Mouse (Mus musculus): ENCODE data around the gene Rundc1. TPM values are rescaled to one million over a fixed set of nuclear protein-coding genes. Genes with fewer than 3 reads are reported as not detected.

The Rundc1 gene
- polyA plus RNA-seq (2021; fragmentation: Nextera tagmentation): 21.0 and 21.8 TPM in 2 replicates
- long read RNA-seq, experiment 1, transcript Rundc1-201 (5 exons, 3,223 nt): major isoform, 28 of 348 reads
- long read RNA-seq, experiment 1, partial matches to known transcripts: 13 of 348 reads
- long read RNA-seq, experiment 1, other reads (novel, unspliced or antisense): 307 of 348 reads
- long read RNA-seq, experiment 2, transcript Rundc1-201 (5 exons, 3,223 nt): major isoform, 6 of 38 reads
- long read RNA-seq, experiment 2, partial matches to known transcripts: 8 of 38 reads
- long read RNA-seq, experiment 2, other reads (novel, unspliced or antisense): 24 of 38 reads

GRCm38 (mm10) chr11:101424925-101425813, at the start of gene Rundc1, which contains the start of gene Ptges3l:
Gene Rundc1, plus strand, starts transcription at chr11:101425085.
Gene Ptges3l, minus strand, starts transcription at chr11:101425333.

GRCm38 (mm10) chr11:101417101-101417855, 7.6 kb upstream of the Rundc1 start, which contains the start of gene Aarsd1:
Gene Aarsd1, minus strand, starts transcription at chr11:101417615.

DNA sequence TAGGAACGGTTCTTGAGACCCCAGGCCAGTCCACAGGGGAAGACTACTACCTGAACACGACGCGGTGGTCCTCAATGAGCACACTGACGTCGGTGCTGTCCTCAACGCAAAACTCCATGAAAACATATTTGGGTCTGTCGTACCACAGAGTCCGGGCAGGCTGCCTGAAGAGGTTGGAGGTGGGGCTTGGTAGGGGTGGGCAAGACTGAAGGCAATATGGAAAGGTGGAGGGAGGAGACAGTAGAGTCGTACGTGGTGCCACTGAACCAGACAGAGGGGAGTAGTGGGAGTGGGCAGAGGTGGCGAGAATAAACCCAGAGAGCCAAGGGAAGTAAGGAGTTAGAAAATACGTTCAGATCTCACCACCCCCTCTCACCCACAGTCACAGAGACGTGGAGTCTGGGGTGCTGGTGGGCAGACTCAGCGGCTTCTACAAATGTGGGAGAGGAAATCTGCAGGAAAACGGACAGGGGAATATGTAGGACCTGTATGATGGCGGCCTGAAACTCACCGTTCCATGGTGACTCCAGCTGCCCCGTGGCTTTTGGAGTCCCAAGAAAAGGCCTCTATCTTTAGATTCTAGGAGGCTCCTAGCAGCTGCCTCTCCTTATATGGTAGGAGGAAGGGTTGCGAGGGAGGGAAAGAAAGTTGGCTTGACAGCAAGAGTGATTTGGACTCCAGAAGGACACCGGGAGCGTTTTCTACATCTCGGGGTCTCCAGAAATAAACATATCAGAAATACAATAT, 607 bp upstream of the Rundc1 start, which contains the start of gene Gm27029:
Gene Gm27029 (minus strand): TSS at position 692 of the 747 bp plus-strand sequence.

GRCm38 (mm10) chr11:101442127-101442693, 17.3 kb downstream of the Rundc1 start, which contains the start of gene Rpl27:
Gene Rpl27, plus strand, starts transcription at chr11:101442298.

DNA sequence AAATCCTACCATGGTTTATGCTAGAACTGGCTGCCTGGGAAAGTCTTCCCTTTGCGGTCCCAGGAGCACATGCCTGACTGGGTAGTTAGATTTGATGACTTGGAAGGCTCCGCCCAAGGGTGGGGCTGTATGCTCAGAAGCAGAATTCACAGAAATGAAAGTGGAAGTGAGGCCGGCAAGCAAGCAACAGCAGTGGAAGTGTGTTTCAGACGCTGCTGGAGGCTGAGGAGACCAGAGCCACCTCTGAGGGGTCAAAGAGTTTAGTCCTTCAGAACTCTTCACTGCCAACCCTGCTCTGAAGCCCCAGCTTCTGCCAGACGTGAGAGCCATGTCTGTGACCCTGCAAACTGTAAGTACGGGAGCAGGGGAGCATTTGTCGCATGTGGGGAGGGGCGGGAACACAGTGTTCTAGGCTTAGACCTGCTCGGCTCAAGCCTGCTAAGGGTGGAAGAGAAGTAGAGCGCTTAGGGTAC, 23.4 kb downstream of the Rundc1 start, which contains the start of gene Ifi35:
Gene Ifi35 (plus strand): TSS at position 134 of the 473 bp plus-strand sequence.

DNA sequence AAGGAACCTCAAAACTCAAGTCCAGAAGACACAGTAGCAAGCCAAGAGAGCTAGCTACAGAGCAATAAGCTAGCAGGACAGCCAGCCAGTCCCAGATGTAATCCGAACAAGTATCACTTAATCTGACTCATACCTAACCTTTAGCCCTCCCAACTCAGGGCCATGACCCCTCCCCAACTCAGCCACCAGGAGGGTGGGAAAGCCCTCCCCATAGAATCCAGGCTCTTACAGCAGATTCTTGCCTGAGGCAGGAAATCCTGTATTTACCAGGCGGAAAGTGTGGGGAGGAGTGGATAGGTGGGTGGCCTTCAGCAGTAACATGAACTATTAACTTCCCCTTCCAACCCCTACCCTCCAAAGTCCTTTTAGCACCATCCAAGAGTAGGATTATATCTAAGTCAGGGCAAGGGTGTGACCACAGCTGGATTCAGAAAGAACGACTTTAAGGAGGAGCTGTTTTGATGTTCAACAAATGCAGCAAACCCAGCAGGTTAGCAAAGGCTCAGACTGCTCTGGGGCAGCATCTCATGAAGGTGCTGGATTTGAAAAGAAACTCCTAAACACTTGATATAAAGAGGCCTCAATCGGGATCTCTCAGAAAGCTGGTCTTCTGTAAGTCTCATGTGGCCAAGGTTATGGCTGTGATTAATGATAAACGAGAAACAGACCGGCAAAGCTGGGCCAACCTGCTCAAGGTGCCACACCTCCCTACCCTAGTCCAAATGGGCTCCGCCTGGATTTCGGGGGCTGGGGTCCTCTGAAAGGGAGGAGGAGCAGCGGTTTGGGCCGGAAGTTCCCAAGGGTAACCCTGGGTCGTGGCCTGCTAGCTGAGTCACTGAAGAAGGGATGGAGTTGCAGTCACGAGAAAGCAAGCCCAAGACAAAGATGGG, 39.6 kb downstream of the Rundc1 start, which contains the start of gene Rnd2:
Gene Rnd2 (plus strand): TSS at position 789 of the 890 bp plus-strand sequence.

DNA sequence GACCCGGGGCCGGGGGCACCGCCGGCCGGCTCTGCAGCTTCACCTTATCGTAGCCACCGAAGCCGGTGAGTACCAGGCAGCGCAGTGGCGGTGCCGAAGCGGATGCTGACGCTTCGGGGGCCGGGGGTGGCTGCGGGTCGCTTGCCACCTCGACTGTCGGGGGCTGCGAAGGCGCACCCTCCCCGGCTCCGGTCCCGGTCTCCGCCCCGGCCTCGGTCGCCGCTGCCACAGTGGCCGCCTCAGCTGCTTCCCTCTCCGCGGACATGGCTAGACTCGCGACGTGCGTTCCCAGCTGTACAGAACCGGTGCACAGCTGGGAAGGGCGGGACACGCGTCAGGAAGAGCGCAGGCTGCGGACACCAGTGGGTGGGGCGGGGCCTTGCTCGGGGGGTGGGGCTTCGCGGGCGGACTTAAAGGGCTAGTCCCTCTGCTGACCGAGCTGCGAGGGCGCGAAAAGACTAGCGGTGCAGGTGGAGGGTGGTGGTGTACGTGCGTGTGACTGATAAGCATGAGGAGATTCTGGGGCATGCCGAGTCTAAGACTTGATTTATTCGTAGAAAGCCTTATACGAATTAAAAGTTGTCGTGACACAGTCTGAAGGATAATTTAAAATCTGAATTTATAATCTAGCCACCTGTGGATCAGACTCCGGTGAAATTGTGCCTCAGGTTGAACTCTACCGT, 41.1 kb downstream of the Rundc1 start, which contains the start of gene Vat1:
Gene Vat1 (minus strand): TSS at position 362 of the 683 bp plus-strand sequence.

Other genes starting within 250 kb of the Rundc1 start
- gene Ccr10, start 249.6 kb upstream of the Rundc1 start, polyA plus RNA-seq (2021; fragmentation: Nextera tagmentation): 0.28 and 0.29 TPM in 2 replicates
- gene Ezh1, start 198.6 kb upstream of the Rundc1 start, polyA plus RNA-seq (2021; fragmentation: Nextera tagmentation): 26.3 and 27.6 TPM in 2 replicates
- 38.8 and 57.1 TPM in 2 replicates for gene Ramp2, start 179.1 kb upstream of the Rundc1 start, polyA plus RNA-seq (2021; fragmentation: Nextera tagmentation)
- 144 and 179 TPM in 2 replicates for gene Vps25, start 171.4 kb upstream of the Rundc1 start, polyA plus RNA-seq (2021; fragmentation: Nextera tagmentation)
- gene Wnk4, start 164.5 kb upstream of the Rundc1 start, polyA plus RNA-seq (2021; fragmentation: Nextera tagmentation): 1.5 TPM in 2 replicates
- gene Cntd1, start 146.1 kb upstream of the Rundc1 start, polyA plus RNA-seq (2021; fragmentation: Nextera tagmentation): 0.15 and 0.36 TPM in 2 replicates
- gene Coa3, start 146.0 kb upstream of the Rundc1 start, polyA plus RNA-seq (2021; fragmentation: Nextera tagmentation): 362 and 483 TPM in 2 replicates
- gene Becn1, start 122.8 kb upstream of the Rundc1 start, polyA plus RNA-seq (2021; fragmentation: Nextera tagmentation): 156 and 197 TPM in 2 replicates
- gene Psme3, start 108.9 kb upstream of the Rundc1 start, polyA plus RNA-seq (2021; fragmentation: Nextera tagmentation): 11.3 and 48.6 TPM in 2 replicates
- gene Aoc2, start 100.0 kb upstream of the Rundc1 start, polyA plus RNA-seq (2021; fragmentation: Nextera tagmentation): 0.15 and 0.30 TPM in 2 replicates
- gene Aoc3, start 94.5 kb upstream of the Rundc1 start, polyA plus RNA-seq (2021; fragmentation: Nextera tagmentation): 0.05 and 0.20 TPM in 2 replicates
- not detected in 2 replicates for gene G6pc, start 57.5 kb upstream of the Rundc1 start, polyA plus RNA-seq (2021; fragmentation: Nextera tagmentation)
- 68.9 and 83.8 TPM in 2 replicates for gene Aarsd1, start 7.5 kb upstream of the Rundc1 start, polyA plus RNA-seq (2021; fragmentation: Nextera tagmentation)
- 7.0 and 10.9 TPM in 2 replicates for gene Gm27029, start 289 bp upstream of the Rundc1 start, polyA plus RNA-seq (2021; fragmentation: Nextera tagmentation)
- gene Ptges3l, start 248 bp downstream of the Rundc1 start, polyA plus RNA-seq (2021; fragmentation: Nextera tagmentation): 7.0 and 7.1 TPM in 2 replicates
- 879 and 1,140 TPM in 2 replicates for gene Rpl27, start 17.2 kb downstream of the Rundc1 start, polyA plus RNA-seq (2021; fragmentation: Nextera tagmentation)
- gene Ifi35, start 23.3 kb downstream of the Rundc1 start, polyA plus RNA-seq (2021; fragmentation: Nextera tagmentation): 5.2 and 5.3 TPM in 2 replicates
- gene Rnd2, start 39.9 kb downstream of the Rundc1 start, polyA plus RNA-seq (2021; fragmentation: Nextera tagmentation): 29.1 and 36.8 TPM in 2 replicates
- 5.8 and 14.4 TPM in 2 replicates for gene Vat1, start 41.1 kb downstream of the Rundc1 start, polyA plus RNA-seq (2021; fragmentation: Nextera tagmentation)
- 0.25 and 0.56 TPM in 2 replicates for gene Brca1, start 126.9 kb downstream of the Rundc1 start, polyA plus RNA-seq (2021; fragmentation: Nextera tagmentation)
- 41.3 and 42.5 TPM in 2 replicates for gene Nbr1, start 127.1 kb downstream of the Rundc1 start, polyA plus RNA-seq (2021; fragmentation: Nextera tagmentation)
- gene Tmem106a, start 157.2 kb downstream of the Rundc1 start, polyA plus RNA-seq (2021; fragmentation: Nextera tagmentation): 1.8 TPM in 2 replicates
- gene Gm11634, start 174.2 kb downstream of the Rundc1 start, polyA plus RNA-seq (2021; fragmentation: Nextera tagmentation): not detected in 2 replicates
- gene Rdm1, start 202.1 kb downstream of the Rundc1 start, polyA plus RNA-seq (2021; fragmentation: Nextera tagmentation): 24.5 and 26.6 TPM in 2 replicates
- 14.8 and 18.5 TPM in 2 replicates for gene Arl4d, start 240.5 kb downstream of the Rundc1 start, polyA plus RNA-seq (2021; fragmentation: Nextera tagmentation)

Measured in left cerebral cortex, adult 6 months (tissue).